Mouse (Mus musculus): ENCODE data around the gene Phactr2. TPM values are rescaled to one million over a fixed set of nuclear protein-coding genes. Genes with fewer than 3 reads are reported as not detected.

The Phactr2 gene
- total RNA-seq, 4 experiments from 2014 or later: 23.1 to 26.1 (median 24.9) TPM

DNA sequence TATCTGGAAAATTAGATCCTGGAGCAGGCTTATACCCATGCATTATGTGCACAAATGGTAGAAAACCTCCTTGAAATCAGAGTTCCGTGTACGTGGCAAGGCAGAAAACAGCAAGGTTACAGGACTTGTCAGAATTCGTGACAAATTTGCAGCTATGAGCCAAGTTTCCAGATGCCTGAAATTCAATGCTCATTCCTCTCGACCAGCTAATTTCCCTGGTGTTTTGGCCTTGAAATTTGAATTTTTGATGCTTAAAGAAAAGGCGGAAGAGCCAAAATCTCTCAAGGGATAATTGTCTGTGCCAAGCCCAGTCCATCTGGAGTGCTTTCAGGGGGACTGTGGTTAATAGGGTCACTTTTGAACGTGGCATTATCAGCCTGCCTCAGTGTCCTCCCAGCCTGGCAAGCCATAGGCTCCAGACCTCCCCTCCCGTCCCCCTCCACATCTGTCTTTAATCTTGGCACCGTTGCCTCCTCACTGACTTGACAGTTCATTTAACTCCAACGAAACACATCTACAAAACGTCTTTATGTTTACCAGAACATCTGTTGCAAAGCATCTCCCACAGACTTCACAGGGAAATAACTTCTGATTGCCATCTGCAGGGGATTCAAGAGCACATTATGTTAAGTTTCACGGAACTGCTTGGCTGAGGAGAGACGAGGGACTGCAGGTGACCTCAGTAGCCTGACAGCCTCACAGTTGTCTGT, 303.3 kb downstream of the Phactr2 start:
- DNase-seq (ENCODE audit: low spot score in 2 of 2): no peak

- DNase-seq (ENCODE audit: low spot score in 2 of 2): no peak
These were observed 305.8 kb downstream of the Phactr2 start for GRCm38 (mm10) chr10:13168461-13168860.

- no peak for DNase-seq (ENCODE audit: low spot score in 2 of 2)
These were observed 312.2 kb downstream of the Phactr2 start for GRCm38 (mm10) chr10:13162031-13162430.

DNA sequence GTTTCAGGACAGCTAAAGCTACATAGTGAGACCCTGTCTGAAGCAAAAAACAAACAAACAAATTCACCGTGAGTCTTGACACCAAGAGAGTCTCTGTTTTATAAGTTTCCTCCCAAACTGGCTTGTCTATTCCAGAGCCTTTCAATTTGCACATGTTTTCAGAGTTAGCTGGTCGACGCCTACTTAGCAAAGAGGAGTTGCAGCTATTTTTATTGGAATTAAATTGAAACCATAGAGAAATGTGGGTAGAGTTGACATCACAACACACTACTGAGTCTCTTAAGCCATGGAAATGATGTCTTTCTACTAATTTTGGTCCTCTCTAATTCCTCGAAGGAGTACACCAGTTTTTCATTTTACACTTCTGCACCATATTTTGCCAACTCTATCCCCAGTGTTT, 313.3 kb downstream of the Phactr2 start:
- no peak for DNase-seq (ENCODE audit: low spot score in 2 of 2)

Other genes starting within 250 kb of the Phactr2 start
- gene Fuca2, start 25.1 kb upstream of the Phactr2 start, total RNA-seq (2022): 10 to 100 TPM; 44.0 to 49.2 (median 48.1) TPM
- gene Adat2, start 78.5 kb upstream of the Phactr2 start, total RNA-seq (2022): 1 to 10 TPM; 9.2 to 9.8 (median 9.4) TPM
- 10 to 100 TPM; 26.6 to 34.2 (median 31.0) TPM for gene Pex3, start 78.7 kb upstream of the Phactr2 start, total RNA-seq (2022)